Mouse (Mus musculus): ENCODE measurements around the gene Ash1l.

Gene Ash1l

DNA sequence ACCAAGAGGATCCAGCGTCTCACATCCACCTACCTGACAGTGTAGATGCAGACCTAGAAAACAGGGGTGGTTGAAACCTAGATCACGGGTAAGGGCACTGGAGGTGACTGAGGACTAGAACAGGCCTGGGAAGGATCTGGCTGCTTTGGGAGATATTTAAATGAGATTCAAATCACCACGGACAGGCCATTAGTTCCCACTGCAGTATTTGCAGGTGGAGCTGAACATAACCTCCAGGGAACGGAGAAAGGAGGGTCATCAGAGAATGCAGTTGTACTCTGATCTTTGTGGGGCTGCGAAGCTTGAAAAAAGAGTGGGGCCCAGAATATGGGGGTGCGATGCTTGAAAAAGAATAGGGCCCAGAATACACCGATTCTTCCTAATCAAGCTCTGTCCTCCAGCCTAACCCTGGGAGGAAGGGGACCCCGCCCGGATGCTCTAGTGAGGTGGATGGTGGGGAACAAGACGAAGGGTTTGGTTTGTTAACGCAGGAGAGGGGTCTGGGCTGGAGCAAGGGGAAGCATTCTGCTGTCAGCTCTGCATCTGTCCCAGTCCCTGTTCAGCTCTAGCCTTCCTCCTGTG is 142.2 kb downstream of the Ash1l start:
- DNase-seq: no peak

DNA sequence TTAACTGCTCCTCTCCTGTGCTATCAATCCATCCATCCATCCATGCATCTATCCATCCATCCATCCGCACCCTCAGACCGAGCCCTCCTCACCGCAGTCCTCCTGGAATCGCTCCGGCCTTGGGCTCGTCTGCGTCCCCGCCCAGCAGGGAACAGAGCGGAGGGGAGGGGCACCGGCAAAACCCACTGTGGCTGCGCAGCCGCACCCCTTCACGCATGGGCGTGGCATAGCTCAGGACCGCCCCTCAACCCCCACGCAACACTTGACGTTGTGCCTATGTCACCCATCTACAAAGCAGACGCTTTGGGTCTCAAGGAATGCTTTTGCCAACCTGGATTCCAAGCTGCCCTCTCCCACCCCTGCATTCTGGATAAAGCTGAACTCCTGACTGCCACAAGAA is 142.8 kb downstream of the Ash1l start, which contains the start of gene Rusc1:
Gene Rusc1, minus strand, starts transcription at position 137 of the 400 bp plus-strand sequence.
- DNase-seq: peak; percentile 77 to 78

DNA sequence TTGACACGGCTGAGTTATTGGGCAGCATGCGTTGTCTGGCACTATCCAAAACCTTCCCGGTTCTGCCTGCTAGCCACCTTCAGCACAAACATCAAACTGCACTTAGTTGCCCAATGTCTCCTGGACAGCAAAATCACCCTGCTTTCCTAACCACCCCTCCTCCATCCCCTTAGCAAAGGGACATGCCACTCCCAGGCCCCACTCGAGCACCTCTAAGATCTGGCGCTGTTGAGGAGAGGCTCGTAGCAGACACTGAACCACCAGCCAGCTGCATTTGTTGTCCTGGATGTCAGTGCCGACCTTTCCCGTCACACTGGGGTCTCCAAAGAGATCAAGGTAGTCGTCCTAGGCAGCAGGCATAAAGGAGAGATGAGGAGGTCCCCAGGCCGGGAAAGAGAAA is 143.6 kb downstream of the Ash1l start:
- DNase-seq: no peak

DNA sequence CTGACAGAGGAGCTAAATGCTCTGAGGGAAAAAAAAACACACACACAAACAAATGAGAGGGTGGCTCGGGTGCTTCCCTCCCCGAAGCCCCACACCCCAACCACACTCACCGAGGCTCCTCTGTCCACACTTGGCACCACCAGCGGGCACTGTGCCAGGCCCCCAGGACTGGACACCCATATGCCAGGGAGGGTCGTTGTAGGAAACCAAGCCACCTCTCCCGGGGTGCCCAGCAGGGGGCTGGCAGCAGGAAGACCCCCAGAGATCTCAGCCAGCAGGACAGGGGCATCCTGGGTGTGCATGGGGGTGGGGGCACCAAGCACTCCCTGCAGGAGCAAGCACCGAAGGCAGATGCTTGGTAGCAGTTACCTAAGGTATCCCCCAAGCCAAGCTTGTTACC is 150.4 kb downstream of the Ash1l start, which contains the start of gene Gm43738:
Gene Gm43738, minus strand, starts transcription at position 289 of the 400 bp plus-strand sequence.
- DNase-seq: no peak

DNA sequence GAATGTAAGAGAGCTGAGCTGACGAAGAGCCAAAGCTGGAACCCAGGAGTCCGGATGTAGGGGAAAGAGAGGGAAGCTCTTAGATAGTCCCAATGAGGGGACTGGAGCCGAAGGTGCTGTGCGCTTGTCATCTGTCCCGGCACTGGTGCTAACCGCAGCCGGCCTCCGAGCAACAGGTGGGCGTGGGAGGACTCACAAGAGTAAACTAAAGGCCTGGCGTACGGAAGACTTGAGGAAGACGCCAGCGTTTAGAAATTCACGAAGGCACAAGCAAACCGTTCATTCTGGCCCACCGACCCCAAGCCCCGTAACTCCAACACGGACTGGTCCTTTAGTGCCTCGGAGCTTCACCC is 151.0 kb downstream of the Ash1l start:
- no peak for DNase-seq

DNA sequence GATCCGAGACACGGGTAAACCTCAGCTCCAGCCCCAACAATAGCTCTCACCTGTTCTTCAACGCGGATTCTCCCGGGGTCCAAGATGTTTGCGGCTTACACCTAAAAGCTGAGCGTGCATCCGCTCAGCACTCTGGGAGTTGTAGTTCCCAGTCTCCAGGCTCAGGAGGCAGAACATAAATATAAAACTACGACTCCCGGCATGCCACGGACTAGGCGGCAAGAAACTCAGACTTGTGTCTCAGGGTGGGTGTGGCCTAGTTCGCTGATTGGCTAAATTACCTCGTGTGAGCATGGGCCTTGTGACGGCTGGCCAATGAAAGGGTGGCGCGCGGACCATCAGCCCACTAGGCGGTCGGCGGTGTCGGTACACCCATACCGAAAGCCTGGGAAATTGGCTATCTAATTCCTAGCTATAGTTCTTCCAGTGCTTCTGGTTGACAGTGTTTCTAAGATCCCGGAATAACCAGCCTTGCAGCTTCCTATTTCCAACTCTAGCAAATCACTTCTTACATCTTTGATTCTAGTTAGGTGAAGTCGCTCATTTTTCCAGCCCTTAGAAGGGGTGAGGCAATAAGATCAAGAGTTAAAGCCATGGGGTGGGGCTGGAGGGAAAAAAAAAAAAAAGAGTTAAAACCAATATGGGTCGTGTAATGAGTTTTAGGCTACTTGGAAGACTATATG is 151.5 kb downstream of the Ash1l start, which contains the start of gene Fdps:
Gene Fdps, minus strand, starts transcription at position 148 of the 683 bp plus-strand sequence.
- peak; percentile 98 to 99 for DNase-seq

DNA sequence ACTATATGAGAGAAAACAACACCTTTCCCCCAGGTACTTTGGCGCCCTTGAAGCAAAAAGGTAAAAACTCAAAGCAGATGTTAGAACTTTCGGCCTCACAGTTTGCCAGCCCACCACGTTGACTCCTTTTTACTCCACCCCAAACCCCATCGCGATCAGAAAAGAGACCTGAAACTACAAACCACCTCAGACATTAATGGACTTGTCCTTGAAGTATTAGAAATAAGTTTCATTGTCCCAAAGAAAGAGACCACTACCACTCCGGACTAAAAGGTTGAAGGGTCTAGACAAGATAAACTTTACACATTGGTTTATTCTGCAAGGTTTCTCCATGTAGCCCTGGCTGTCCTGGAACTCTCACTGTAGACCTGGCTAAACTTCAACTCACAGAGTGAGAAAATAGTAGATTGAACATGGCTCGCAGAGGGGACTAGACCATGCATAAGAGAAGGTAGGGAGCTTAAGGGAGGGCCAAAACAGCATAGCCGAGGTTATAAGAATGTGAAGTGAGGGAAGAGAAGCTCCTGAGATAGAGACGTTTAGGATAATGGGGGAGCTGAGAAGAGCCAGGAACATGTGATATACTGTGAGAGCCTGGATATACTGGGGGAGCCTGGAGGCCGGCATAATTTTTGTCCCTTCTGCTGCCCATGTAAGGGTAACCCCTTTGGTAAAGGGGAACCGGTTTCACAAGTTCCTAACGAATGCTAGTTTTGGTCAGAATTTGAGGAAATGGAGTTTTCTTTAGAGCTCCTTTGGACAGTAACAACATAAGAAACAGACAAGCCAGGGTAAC is 152.3 kb downstream of the Ash1l start:
- no peak for DNase-seq

DNA sequence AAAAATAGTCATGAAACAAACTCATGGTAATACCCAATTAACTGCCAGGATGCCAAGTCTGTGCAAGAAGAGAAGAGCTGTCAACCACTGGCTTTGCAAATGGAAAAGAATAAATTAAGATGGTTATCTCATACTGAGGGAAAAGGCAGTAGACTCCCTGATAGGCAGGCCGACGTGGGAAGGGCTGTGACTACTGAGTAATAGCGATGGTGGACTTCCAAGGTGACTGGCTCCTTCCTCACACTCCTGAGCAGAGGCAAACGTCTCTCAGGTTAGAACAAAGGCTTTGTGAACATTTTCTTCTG is 152.8 kb downstream of the Ash1l start:
- DNase-seq: no peak

DNA sequence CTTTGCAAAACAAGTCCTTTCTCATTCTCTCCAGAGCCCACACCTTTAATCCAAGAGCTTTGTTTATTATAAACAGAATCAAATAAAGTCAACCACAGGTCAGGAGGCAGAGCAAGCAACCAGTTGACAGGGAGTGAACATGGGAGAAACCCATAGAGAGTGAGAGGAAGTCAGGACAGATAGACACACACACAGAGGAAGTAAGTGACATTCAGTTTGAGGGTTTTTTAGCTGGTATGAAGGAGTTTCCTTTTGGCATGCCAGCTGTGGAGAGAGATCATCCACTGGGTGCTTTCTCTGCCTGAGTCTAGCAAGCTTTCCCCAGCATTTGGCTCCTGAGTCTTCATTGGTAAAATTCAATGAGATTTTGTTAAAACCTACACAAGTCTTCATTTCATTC is 156.5 kb downstream of the Ash1l start:
- DNase-seq: no peak

DNA sequence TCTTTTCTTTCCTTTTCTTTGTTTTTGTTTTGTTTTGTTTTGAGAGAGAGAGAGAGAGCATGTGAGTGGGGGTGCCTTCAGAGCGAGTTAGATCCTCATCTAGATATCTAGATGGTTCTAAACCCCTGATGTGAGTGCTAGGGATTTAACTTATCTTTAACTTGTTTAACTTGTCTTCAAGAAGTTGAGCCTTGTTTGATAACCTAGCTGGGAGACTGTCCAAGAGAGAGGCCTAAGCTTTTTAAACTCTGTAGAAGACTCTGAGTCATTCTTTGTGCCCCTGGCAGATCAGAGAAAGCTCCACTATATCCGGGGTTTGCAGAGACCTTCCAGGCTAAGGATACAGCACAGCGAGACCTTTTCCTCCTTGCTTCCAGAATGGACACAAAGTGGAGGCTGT is 157.1 kb downstream of the Ash1l start:
- no peak for DNase-seq

DNA sequence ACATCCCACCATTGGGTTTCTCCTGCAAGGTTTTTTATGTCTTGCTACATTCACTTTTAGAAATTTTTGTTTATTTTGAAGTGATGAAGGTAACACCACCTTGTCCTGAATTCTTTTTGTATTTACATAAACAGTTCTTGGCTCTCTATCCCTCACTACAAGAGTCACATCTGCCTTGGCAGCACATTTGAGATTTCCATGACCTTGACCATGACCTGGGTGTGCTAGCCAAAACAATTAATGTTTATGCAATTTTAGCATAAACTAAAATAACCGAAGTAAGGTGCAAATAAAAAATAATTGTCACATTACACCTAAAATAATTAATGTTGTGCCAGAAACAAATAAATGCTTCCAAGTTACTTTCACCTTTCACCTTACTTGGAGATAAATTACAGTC is 157.7 kb downstream of the Ash1l start:
- DNase-seq: no peak

DNA sequence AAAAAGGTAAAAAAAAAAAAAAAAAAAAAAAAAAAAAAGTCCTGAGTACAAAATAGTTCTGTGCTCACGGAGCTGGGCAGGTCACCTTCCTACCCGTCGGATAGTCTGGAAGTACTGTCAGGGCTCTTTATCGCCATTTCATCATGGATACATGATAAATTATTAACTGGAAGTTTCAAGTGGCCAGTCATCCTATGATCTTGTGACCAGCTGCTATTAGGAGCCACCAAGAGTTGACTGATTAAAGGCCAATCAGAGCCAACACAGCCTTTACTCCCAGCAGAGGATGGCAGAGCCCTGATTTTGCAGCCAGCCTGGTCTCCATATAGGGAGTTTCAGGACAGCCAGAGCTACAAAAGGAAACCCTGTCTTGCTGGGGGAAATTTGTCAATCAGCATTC is 162.6 kb downstream of the Ash1l start:
- DNase-seq: peak; percentile 43 to 69

DNA sequence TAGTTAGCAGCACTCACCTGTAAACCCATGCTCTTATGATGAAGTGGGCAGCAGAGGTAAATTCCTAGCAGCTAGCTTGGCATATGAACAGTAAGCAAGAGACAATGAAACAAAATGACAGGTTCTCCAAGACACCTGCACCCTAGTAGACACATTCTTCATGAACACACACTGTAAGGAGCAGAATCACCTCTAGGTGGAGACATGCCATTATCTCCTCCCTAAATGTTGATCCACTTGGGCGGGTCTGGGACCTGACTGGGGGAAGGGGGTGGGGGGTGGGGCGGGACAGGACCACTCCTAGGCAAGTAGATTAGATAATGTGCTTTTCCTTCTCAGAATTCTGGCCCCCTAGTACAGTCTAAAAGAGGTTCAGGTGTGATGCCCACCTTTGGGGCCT is 165.1 kb downstream of the Ash1l start:
- peak in 1 of 2 experiments; percentile 49 for DNase-seq

DNA sequence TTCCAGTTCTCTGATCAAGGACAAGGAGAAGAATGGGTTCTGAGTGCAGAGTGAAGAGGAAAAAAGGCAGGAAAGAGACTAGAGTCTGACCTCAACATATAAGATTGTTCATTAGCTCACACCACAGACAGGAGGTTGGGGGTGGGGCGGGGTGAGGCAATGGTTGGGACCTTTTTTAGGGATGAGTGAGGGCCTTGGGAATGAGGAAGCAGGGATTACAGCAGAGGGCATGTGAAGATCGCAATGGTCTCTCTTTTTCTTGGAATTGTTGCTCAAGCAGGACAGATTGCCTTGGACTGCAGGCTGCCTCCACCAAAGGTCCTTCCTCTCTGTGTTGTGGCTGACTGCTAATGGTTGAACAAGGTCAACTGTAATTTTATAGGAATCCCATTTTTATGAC is 172.9 kb downstream of the Ash1l start:
- no peak for DNase-seq

DNA sequence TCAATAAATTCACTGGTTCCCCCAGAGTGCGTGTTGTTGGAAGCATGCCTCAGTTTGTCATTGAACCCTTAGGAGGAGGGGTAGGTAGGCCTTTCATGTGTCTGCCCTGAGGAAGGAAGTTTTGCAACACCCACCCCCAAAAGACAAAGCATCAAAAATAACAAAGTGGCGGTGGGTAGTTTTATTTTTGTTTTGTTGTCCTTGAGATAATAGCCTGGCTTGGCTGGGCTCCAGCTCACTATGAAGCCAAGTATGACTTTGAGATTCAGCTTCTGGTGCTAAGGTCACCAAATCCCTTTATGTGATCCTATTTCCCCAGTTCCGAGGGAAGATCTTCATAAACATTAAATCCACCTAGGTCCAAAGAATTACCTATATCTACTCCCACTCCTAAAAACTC is 173.8 kb downstream of the Ash1l start:
- DNase-seq: no peak

DNA sequence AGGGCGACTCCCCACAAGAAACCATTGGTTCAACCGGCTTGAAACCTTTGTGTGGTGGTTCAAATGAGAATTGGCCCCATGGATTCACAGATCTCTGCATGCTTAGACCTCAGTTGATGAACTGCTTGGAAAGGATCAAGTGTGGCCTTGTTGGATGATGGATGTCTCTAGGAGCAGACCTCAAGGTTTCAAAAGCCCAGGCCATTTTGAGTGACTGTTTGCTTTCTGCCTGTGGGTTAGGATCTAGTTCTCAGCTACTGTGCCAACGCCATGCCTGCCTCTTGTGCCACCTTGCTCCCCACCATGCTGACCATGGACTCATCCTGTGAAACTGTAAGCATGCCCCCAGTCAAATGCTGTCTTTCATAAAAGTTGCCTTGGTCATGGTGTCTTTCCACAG is 175.6 kb downstream of the Ash1l start:
- no peak for DNase-seq
